Mouse (Mus musculus): ENCODE results near the gene Hist1h2bq. TPM values are rescaled to one million over a fixed set of nuclear protein-coding genes. Genes with fewer than 3 reads are reported as not detected.

The Hist1h2bq gene
- polyA plus RNA-seq, 1 experiment from 2014 or later, result 19.5 TPM

Small RNA genes lying within 50 kb of the gene (microRNA-seq; reads per million reads assigned to microRNA genes)
- gene Gm19658 (ENCODE audit: borderline number of aligned reads) (not detected), gene Gm44346 (ENCODE audit: borderline number of aligned reads) (not detected), gene Gm44466 (ENCODE audit: borderline number of aligned reads) (not detected)

Other genes with a start within 250 kb of the Hist1h2bq start
- not detected in 2 replicates for gene Olfr1364, start 228.4 kb downstream of the Hist1h2bq start, polyA plus RNA-seq (2014; fragmentation: Nextera tagmentation; extraction: Ambion mirVana)
- not detected in 2 replicates for gene Olfr1362, start 196.2 kb downstream of the Hist1h2bq start, polyA plus RNA-seq (2014; fragmentation: Nextera tagmentation; extraction: Ambion mirVana)
- not detected in 2 replicates for gene Olfr11, start 167.7 kb downstream of the Hist1h2bq start, polyA plus RNA-seq (2014; fragmentation: Nextera tagmentation; extraction: Ambion mirVana)
- not detected in 2 replicates for gene Olfr1361, start 146.8 kb downstream of the Hist1h2bq start, polyA plus RNA-seq (2014; fragmentation: Nextera tagmentation; extraction: Ambion mirVana)
- not detected in 2 replicates for gene Olfr1360, start 132.8 kb downstream of the Hist1h2bq start, polyA plus RNA-seq (2014; fragmentation: Nextera tagmentation; extraction: Ambion mirVana)
- not detected in 2 replicates for gene Olfr1359, start 112.1 kb downstream of the Hist1h2bq start, polyA plus RNA-seq (2014; fragmentation: Nextera tagmentation; extraction: Ambion mirVana)
- 1.1 and 1.6 TPM in 2 replicates for gene Hist1h2bl, start 94.1 kb downstream of the Hist1h2bq start, polyA plus RNA-seq (2014; fragmentation: Nextera tagmentation; extraction: Ambion mirVana)
- 6.2 and 10.1 TPM in 2 replicates for gene Hist1h2ai, start 93.8 kb downstream of the Hist1h2bq start, polyA plus RNA-seq (2014; fragmentation: Nextera tagmentation; extraction: Ambion mirVana)
- 4.5 and 6.5 TPM in 2 replicates for gene Hist1h3h, start 92.5 kb downstream of the Hist1h2bq start, polyA plus RNA-seq (2014; fragmentation: Nextera tagmentation; extraction: Ambion mirVana)
- gene Hist1h2bm, start 88.2 kb downstream of the Hist1h2bq start, polyA plus RNA-seq (2014; fragmentation: Nextera tagmentation; extraction: Ambion mirVana), result 4.2 and 5.1 TPM in 2 replicates
- 0.80 and 1.1 TPM in 2 replicates for gene Hist1h4j, start 75.1 kb downstream of the Hist1h2bq start, polyA plus RNA-seq (2014; fragmentation: Nextera tagmentation; extraction: Ambion mirVana)
- gene Hist1h4k, start 59.7 kb downstream of the Hist1h2bq start, polyA plus RNA-seq (2014; fragmentation: Nextera tagmentation; extraction: Ambion mirVana), result 2.4 and 5.1 TPM in 2 replicates
- gene Hist1h2ak, start 56.4 kb downstream of the Hist1h2bq start, polyA plus RNA-seq (2014; fragmentation: Nextera tagmentation; extraction: Ambion mirVana), result 7.6 and 7.7 TPM in 2 replicates
- gene Hist1h2bn, start 56.1 kb downstream of the Hist1h2bq start, polyA plus RNA-seq (2014; fragmentation: Nextera tagmentation; extraction: Ambion mirVana), result 1.9 and 2.0 TPM in 2 replicates
- 19.0 and 20.4 TPM in 2 replicates for gene Hist1h1b, start 29.6 kb downstream of the Hist1h2bq start, polyA plus RNA-seq (2014; fragmentation: Nextera tagmentation; extraction: Ambion mirVana)
- gene Hist1h3i, start 26.8 kb downstream of the Hist1h2bq start, polyA plus RNA-seq (2014; fragmentation: Nextera tagmentation; extraction: Ambion mirVana), result 194 and 232 TPM in 2 replicates
- gene Hist1h2an, start 23.0 kb downstream of the Hist1h2bq start, polyA plus RNA-seq (2014; fragmentation: Nextera tagmentation; extraction: Ambion mirVana), result 5.8 and 12.6 TPM in 2 replicates
- gene Hist1h2bp, start 22.7 kb downstream of the Hist1h2bq start, polyA plus RNA-seq (2014; fragmentation: Nextera tagmentation; extraction: Ambion mirVana), result 0.86 and 1.6 TPM in 2 replicates
- gene Hist1h2ao, start 268 bp upstream of the Hist1h2bq start, polyA plus RNA-seq (2014; fragmentation: Nextera tagmentation; extraction: Ambion mirVana), result 2.2 TPM in 1 of 2 replicates, not detected in the other
- not detected in 2 replicates for gene Hist1h4m, start 1.5 kb upstream of the Hist1h2bq start, polyA plus RNA-seq (2014; fragmentation: Nextera tagmentation; extraction: Ambion mirVana)
- 14.6 and 15.4 TPM in 2 replicates for gene Hist1h4n, start 22.0 kb upstream of the Hist1h2bq start, polyA plus RNA-seq (2014; fragmentation: Nextera tagmentation; extraction: Ambion mirVana)
- gene Hist1h2ap, start 23.3 kb upstream of the Hist1h2bq start, polyA plus RNA-seq (2014; fragmentation: Nextera tagmentation; extraction: Ambion mirVana), result 4,759 and 5,033 TPM in 2 replicates
- 12.6 and 19.7 TPM in 2 replicates for gene Hist1h2br, start 23.5 kb upstream of the Hist1h2bq start, polyA plus RNA-seq (2014; fragmentation: Nextera tagmentation; extraction: Ambion mirVana)
- 5.1 and 5.9 TPM in 2 replicates for gene Zfp184, start 134.9 kb upstream of the Hist1h2bq start, polyA plus RNA-seq (2014; fragmentation: Nextera tagmentation; extraction: Ambion mirVana)
- not detected in 2 replicates for gene Pom121l2, start 171.0 kb upstream of the Hist1h2bq start, polyA plus RNA-seq (2014; fragmentation: Nextera tagmentation; extraction: Ambion mirVana)
- 0.48 and 0.86 TPM in 2 replicates for gene Prss16, start 199.5 kb upstream of the Hist1h2bq start, polyA plus RNA-seq (2014; fragmentation: Nextera tagmentation; extraction: Ambion mirVana)
- gene Hist1h2ah, start 225.4 kb upstream of the Hist1h2bq start, polyA plus RNA-seq (2014; fragmentation: Nextera tagmentation; extraction: Ambion mirVana), result 10.7 and 13.3 TPM in 2 replicates
- 4.1 and 4.6 TPM in 2 replicates for gene Hist1h2bk, start 225.7 kb upstream of the Hist1h2bq start, polyA plus RNA-seq (2014; fragmentation: Nextera tagmentation; extraction: Ambion mirVana)
- 36.9 and 39.3 TPM in 2 replicates for gene Hist1h4i, start 231.2 kb upstream of the Hist1h2bq start, polyA plus RNA-seq (2014; fragmentation: Nextera tagmentation; extraction: Ambion mirVana)
- 26.4 and 36.7 TPM in 2 replicates for gene Hist1h2ag, start 232.7 kb upstream of the Hist1h2bq start, polyA plus RNA-seq (2014; fragmentation: Nextera tagmentation; extraction: Ambion mirVana)
- 11.2 and 13.2 TPM in 2 replicates for gene Hist1h2bj, start 233.0 kb upstream of the Hist1h2bq start, polyA plus RNA-seq (2014; fragmentation: Nextera tagmentation; extraction: Ambion mirVana)

Data from liver, embryonic 11.5 days (tissue).